Mouse (Mus musculus): ENCODE results near the gene Sat2. TPM values are rescaled to one million over a fixed set of nuclear protein-coding genes. Genes with fewer than 3 reads are reported as not detected.
"Not testable (repeated sequence)": the region's sequence is repeated elsewhere in the genome, so short reads cannot be mapped to it uniquely, and the experiment has no call there.

Sat2 gene
- polyA plus RNA-seq, 1 experiment from 2014 or later: 24.5 TPM

GRCm38 (mm10) chr11:69606491-69606795 lies 15.4 kb upstream of the Sat2 start:
- peaks cover 13% of the 10 kb centered on the region; the same call in 1 of the 2 replicates for H3K36me3 ChIP-seq (replicated peaks; ENCODE audit: control insufficient read depth, insufficient read depth)
- peak overlapping the region; percentile 75 for H3K4me3 ChIP-seq (replicated peaks; ENCODE audit: low read length)
- H3K4me2 ChIP-seq (replicated peaks): peak overlapping the region; percentile 99
- no peak overlapping the region; the same call in 1 of the 2 replicates for H3K27ac ChIP-seq
- DNase-seq (ENCODE audit: low spot score): no peak
- peaks cover 10% of the 10 kb centered on the region for H3K4me1 ChIP-seq (replicated peaks; ENCODE audit: control insufficient read depth, insufficient read depth, low read length)
- WGBS: 61% methylated on average over 2 of the region's 2 CpGs
- no peaks in the 10 kb centered on the region for H3K27me3 ChIP-seq (ENCODE audit: control insufficient read depth, insufficient read depth, low read length)
- no peaks in the 10 kb centered on the region for H3K9me3 ChIP-seq (ENCODE audit: control insufficient read depth, low read length)
- ATAC-seq (ENCODE audit: low FRiP score): no peak
- H3K9ac ChIP-seq: peak overlapping the region; percentile 90; the same call in 1 of the 2 replicates

GRCm38 (mm10) chr11:69606832-69607231 lies 15.0 kb upstream of the Sat2 start:
- Histone ChIP-seq H3K9me3 (ENCODE audit: control insufficient read depth, low read length) (no peaks in the 10 kb centered on the region), H3K27ac (no peak overlapping the region), H3K9ac (no peak overlapping the region), H3K4me1 (replicated peaks; ENCODE audit: control insufficient read depth, insufficient read depth, low read length) (peaks cover 10% of the 10 kb centered on the region), H3K4me3 (replicated peaks; ENCODE audit: low read length) (no peak overlapping the region), H3K36me3 (replicated peaks; ENCODE audit: control insufficient read depth, insufficient read depth) (0 out of 2 replicates have a peak, but pooled peaks cover 9% of the 10 kb centered on the region), H3K27me3 (ENCODE audit: control insufficient read depth, insufficient read depth, low read length) (no peaks in the 10 kb centered on the region), H3K4me2 (replicated peaks) (no peak overlapping the region)
- DNase-seq (ENCODE audit: low spot score) (no peak), ATAC-seq (ENCODE audit: low FRiP score) (no peak)
- 87% methylated on average over 2 of the region's 2 CpGs for WGBS

DNA sequence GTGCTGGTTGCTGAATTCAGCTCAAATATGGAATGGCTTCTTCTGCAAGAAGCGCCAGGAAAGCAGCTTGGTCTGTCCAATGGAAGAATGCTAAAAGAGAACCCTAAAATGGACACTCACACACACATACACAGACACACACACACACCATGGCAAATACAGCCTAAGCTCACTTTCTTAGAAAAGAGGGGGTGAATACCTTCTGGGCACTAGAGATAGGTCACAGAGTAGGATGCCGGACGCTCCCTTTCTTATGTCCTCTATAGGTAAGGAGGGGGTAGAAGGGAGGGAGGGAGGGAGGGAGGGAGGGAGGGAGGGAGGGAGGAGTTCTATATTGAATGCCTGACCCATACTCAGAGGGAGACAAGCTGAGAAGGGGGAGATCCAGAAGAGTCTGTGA lies 13.3 kb upstream of the Sat2 start:
- no peak overlapping the region for H3K27ac ChIP-seq
- DNase-seq (ENCODE audit: low spot score): no peak
- H3K9ac ChIP-seq: no peak overlapping the region
- H3K4me2 ChIP-seq (replicated peaks): no peak overlapping the region
- no peaks in the 10 kb centered on the region for H3K36me3 ChIP-seq (replicated peaks; ENCODE audit: control insufficient read depth, insufficient read depth)
- H3K4me1 ChIP-seq (replicated peaks; ENCODE audit: control insufficient read depth, insufficient read depth, low read length): peaks cover 10% of the 10 kb centered on the region
- H3K27me3 ChIP-seq (ENCODE audit: control insufficient read depth, insufficient read depth, low read length): no peaks in the 10 kb centered on the region
- no peak for ATAC-seq (ENCODE audit: low FRiP score)
- H3K9me3 ChIP-seq (ENCODE audit: control insufficient read depth, low read length): no peaks in the 10 kb centered on the region
- 89% methylated on average over 3 of the region's 3 CpGs for WGBS
- no peak overlapping the region for H3K4me3 ChIP-seq (replicated peaks; ENCODE audit: low read length)

DNA sequence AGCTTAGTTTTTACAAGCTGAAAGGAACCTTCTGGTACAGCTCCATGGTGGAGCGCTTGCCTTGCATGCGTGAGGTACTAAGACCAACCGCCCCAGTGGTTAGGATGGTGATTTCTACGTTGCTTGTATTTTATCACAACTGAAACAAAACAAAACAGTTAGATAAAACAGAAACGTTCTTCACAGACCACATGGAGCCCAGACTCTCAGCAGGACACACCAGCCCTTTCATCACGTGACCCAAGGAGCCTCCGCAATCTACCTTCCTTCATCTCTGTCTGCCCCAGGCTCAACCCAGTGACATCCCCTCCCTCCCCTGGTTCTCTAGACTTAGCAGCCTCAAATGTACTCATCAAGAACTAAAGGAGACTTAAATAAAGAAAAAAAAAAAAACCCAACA lies 12.4 kb upstream of the Sat2 start:
- H3K9ac ChIP-seq: no peak overlapping the region
- WGBS: 60% methylated on average over 7 of the region's 7 CpGs
- ATAC-seq (ENCODE audit: low FRiP score): no peak
- H3K27me3 ChIP-seq (ENCODE audit: control insufficient read depth, insufficient read depth, low read length): no peaks in the 10 kb centered on the region
- H3K4me2 ChIP-seq (replicated peaks): no peak overlapping the region
- H3K4me3 ChIP-seq (replicated peaks; ENCODE audit: low read length): no peak overlapping the region
- no peak for DNase-seq (ENCODE audit: low spot score)
- H3K4me1 ChIP-seq (replicated peaks; ENCODE audit: control insufficient read depth, insufficient read depth, low read length): peaks cover 3% of the 10 kb centered on the region
- H3K9me3 ChIP-seq (ENCODE audit: control insufficient read depth, low read length): no peaks in the 10 kb centered on the region
- no peaks in the 10 kb centered on the region for H3K36me3 ChIP-seq (replicated peaks; ENCODE audit: control insufficient read depth, insufficient read depth)
- H3K27ac ChIP-seq: no peak overlapping the region

GRCm38 (mm10) chr11:69610899-69611298 lies 10.9 kb upstream of the Sat2 start:
- Histone ChIP-seq H3K27me3 (ENCODE audit: control insufficient read depth, insufficient read depth, low read length) (no peaks in the 10 kb centered on the region), H3K9me3 (ENCODE audit: control insufficient read depth, low read length) (no peaks in the 10 kb centered on the region), H3K9ac (no peak overlapping the region), H3K4me3 (replicated peaks; ENCODE audit: low read length) (no peak overlapping the region), H3K36me3 (replicated peaks; ENCODE audit: control insufficient read depth, insufficient read depth) (no peaks in the 10 kb centered on the region), H3K27ac (no peak overlapping the region), H3K4me1 (replicated peaks; ENCODE audit: control insufficient read depth, insufficient read depth, low read length) (no peaks in the 10 kb centered on the region), H3K4me2 (replicated peaks) (no peak overlapping the region)
- ATAC-seq (ENCODE audit: low FRiP score): no peak
- DNase-seq (ENCODE audit: low spot score): no peak
- 63% methylated on average over 4 of the region's 4 CpGs for WGBS

GRCm38 (mm10) chr11:69613553-69614256 lies 8.1 kb upstream of the Sat2 start:
- H3K36me3 ChIP-seq (replicated peaks; ENCODE audit: control insufficient read depth, insufficient read depth): no peaks in the 10 kb centered on the region
- 4% methylated on average over 18 of the region's 19 CpGs for WGBS
- ATAC-seq (ENCODE audit: low FRiP score) (no peak), DNase-seq (ENCODE audit: low spot score) (peak; percentile 77)
- no peak overlapping the region for H3K4me2 ChIP-seq (replicated peaks)
- no peaks in the 10 kb centered on the region for H3K27me3 ChIP-seq (ENCODE audit: control insufficient read depth, insufficient read depth, low read length)
- no peaks in the 10 kb centered on the region for H3K9me3 ChIP-seq (ENCODE audit: control insufficient read depth, low read length)
- no peak overlapping the region for H3K27ac ChIP-seq
- no peak overlapping the region for H3K9ac ChIP-seq
- no peaks in the 10 kb centered on the region for H3K4me1 ChIP-seq (replicated peaks; ENCODE audit: control insufficient read depth, insufficient read depth, low read length)
- H3K4me3 ChIP-seq (replicated peaks; ENCODE audit: low read length): no peak overlapping the region

GRCm38 (mm10) chr11:69614257-69614588 lies 7.6 kb upstream of the Sat2 start:
- not testable (repeated sequence) for DNase-seq (ENCODE audit: low spot score); H3K36me3 ChIP-seq (replicated peaks; ENCODE audit: control insufficient read depth, insufficient read depth); H3K9me3 ChIP-seq (ENCODE audit: control insufficient read depth, low read length); H3K4me3 ChIP-seq (replicated peaks; ENCODE audit: low read length); H3K4me1 ChIP-seq (replicated peaks; ENCODE audit: control insufficient read depth, insufficient read depth, low read length); ATAC-seq (ENCODE audit: low FRiP score); H3K27me3 ChIP-seq (ENCODE audit: control insufficient read depth, insufficient read depth, low read length); H3K9ac ChIP-seq; H3K27ac ChIP-seq; H3K4me2 ChIP-seq (replicated peaks)
- 58% methylated on average over 11 of the region's 11 CpGs for WGBS

- Histone ChIP-seq H3K9me3 (ENCODE audit: control insufficient read depth, low read length) (no peaks in the 10 kb centered on the region), H3K4me2 (replicated peaks) (no peak overlapping the region), H3K27me3 (ENCODE audit: control insufficient read depth, insufficient read depth, low read length) (no peaks in the 10 kb centered on the region), H3K4me1 (replicated peaks; ENCODE audit: control insufficient read depth, insufficient read depth, low read length) (0 out of 2 replicates have a peak, but pooled peaks cover 5% of the 10 kb centered on the region), H3K9ac (no peak overlapping the region), H3K4me3 (replicated peaks; ENCODE audit: low read length) (no peak overlapping the region), H3K27ac (no peak overlapping the region), H3K36me3 (replicated peaks; ENCODE audit: control insufficient read depth, insufficient read depth) (no peaks in the 10 kb centered on the region)
- ATAC-seq (ENCODE audit: low FRiP score) (no peak), DNase-seq (ENCODE audit: low spot score) (no peak)
- WGBS: 45% methylated on average over 10 of the region's 10 CpGs
Measured at GRCm38 (mm10) chr11:69616781-69617180, 5.0 kb upstream of the Sat2 start.

GRCm38 (mm10) chr11:69617805-69618204 lies 4.0 kb upstream of the Sat2 start, which contains the start of gene Shbg:
Gene Shbg, minus strand, starts transcription at chr11:69617905.
- Histone ChIP-seq H3K4me1 (replicated peaks; ENCODE audit: control insufficient read depth, insufficient read depth, low read length) (peaks cover 12% of the 10 kb centered on the region; the same call in 1 of the 2 replicates), H3K9ac (no peak within 1 kb of the TSS)
- WGBS: 73% methylated on average over 5 of the region's 5 CpGs

More at GRCm38 (mm10) chr11:69617805-69618204, 4.0 kb upstream of the Sat2 start, which contains the start of gene Shbg:
- Histone ChIP-seq H3K27me3 (ENCODE audit: control insufficient read depth, insufficient read depth, low read length) (no peaks in the 10 kb centered on the region), H3K27ac (no peak within 1 kb of the TSS), H3K4me3 (replicated peaks; ENCODE audit: low read length) (no peak within 1 kb of the TSS), H3K4me2 (replicated peaks) (no peak within 1 kb of the TSS), H3K36me3 (replicated peaks; ENCODE audit: control insufficient read depth, insufficient read depth) (no peaks in the 10 kb centered on the region), H3K9me3 (ENCODE audit: control insufficient read depth, low read length) (no peaks in the 10 kb centered on the region)
- DNase-seq (ENCODE audit: low spot score): no peak
- ATAC-seq (ENCODE audit: low FRiP score): no peak
